Mouse (Mus musculus): ENCODE measurements around the gene Chmp6. TPM values are rescaled to one million over a fixed set of nuclear protein-coding genes. Genes with fewer than 3 reads are reported as not detected.
A peak's percentile ranks its signal among the peaks of the same experiment; 100 is the strongest.

Chmp6 gene
- polyA plus RNA-seq, 1 experiment from 2014 or later: 91.9 TPM

- ATAC-seq: no peak
- H3K9ac ChIP-seq: no peak overlapping the region
- H3K4me2 ChIP-seq: no peak overlapping the region
- H3K27ac ChIP-seq: no peak overlapping the region
- H3K27me3 ChIP-seq: no peaks in the 10 kb centered on the region
- WGBS: 73% methylated on average over 5 of the region's 5 CpGs
- H3K36me3 ChIP-seq (ENCODE audit: poor library complexity, severe bottlenecking): no peaks in the 10 kb centered on the region
- no peak overlapping the region for H3K4me3 ChIP-seq
- peaks cover 8% of the 10 kb centered on the region for H3K4me1 ChIP-seq
- H3K9me3 ChIP-seq (replicated peaks): no peaks in the 10 kb centered on the region
Observed at GRCm38 (mm10) chr11:119952429-119953224, 39.4 kb downstream of the Chmp6 start.

GRCm38 (mm10) chr11:119954233-119954632 is 41.0 kb downstream of the Chmp6 start:
- Histone ChIP-seq H3K4me3 (no peak overlapping the region), H3K4me1 (peaks cover 10% of the 10 kb centered on the region), H3K27me3 (no peaks in the 10 kb centered on the region), H3K4me2 (no peak overlapping the region), H3K27ac (no peak overlapping the region), H3K9ac (no peak overlapping the region), H3K9me3 (replicated peaks) (no peaks in the 10 kb centered on the region), H3K36me3 (ENCODE audit: poor library complexity, severe bottlenecking) (no peaks in the 10 kb centered on the region)
- 93% methylated on average over 4 of the region's 4 CpGs for WGBS
- no peak for ATAC-seq

- Histone ChIP-seq H3K27ac (no peak overlapping the region), H3K9me3 (replicated peaks) (no peaks in the 10 kb centered on the region), H3K27me3 (no peaks in the 10 kb centered on the region), H3K4me2 (no peak overlapping the region), H3K4me1 (peaks cover 10% of the 10 kb centered on the region), H3K36me3 (ENCODE audit: poor library complexity, severe bottlenecking) (no peaks in the 10 kb centered on the region), H3K9ac (no peak overlapping the region), H3K4me3 (no peak overlapping the region)
- WGBS: 84% methylated on average over 2 of the region's 2 CpGs
- no peak for ATAC-seq
Observed at GRCm38 (mm10) chr11:119954749-119955337, 41.6 kb downstream of the Chmp6 start.

- Histone ChIP-seq H3K4me3 (no peak overlapping the region), H3K36me3 (ENCODE audit: poor library complexity, severe bottlenecking) (no peaks in the 10 kb centered on the region), H3K9ac (no peak overlapping the region), H3K4me1 (peaks cover 10% of the 10 kb centered on the region), H3K9me3 (replicated peaks) (no peaks in the 10 kb centered on the region), H3K27ac (no peak overlapping the region), H3K4me2 (no peak overlapping the region), H3K27me3 (no peaks in the 10 kb centered on the region)
- 77% methylated on average over 3 of the region's 3 CpGs for WGBS
- ATAC-seq: no peak
Observed at GRCm38 (mm10) chr11:119955432-119955831, 42.2 kb downstream of the Chmp6 start.

- no peaks in the 10 kb centered on the region for H3K36me3 ChIP-seq (ENCODE audit: poor library complexity, severe bottlenecking)
- ATAC-seq: no peak
- H3K27me3 ChIP-seq: no peaks in the 10 kb centered on the region
- peaks cover 10% of the 10 kb centered on the region for H3K4me1 ChIP-seq
- H3K9me3 ChIP-seq (replicated peaks): no peaks in the 10 kb centered on the region
- no peak overlapping the region for H3K27ac ChIP-seq
- no peak overlapping the region for H3K4me2 ChIP-seq
- no peak overlapping the region for H3K4me3 ChIP-seq
- H3K9ac ChIP-seq: no peak overlapping the region
- 77% methylated on average over 13 of the region's 13 CpGs for WGBS
Observed at GRCm38 (mm10) chr11:119956590-119956989, 43.3 kb downstream of the Chmp6 start.

- H3K36me3 ChIP-seq (ENCODE audit: poor library complexity, severe bottlenecking): no peaks in the 10 kb centered on the region
- H3K27me3 ChIP-seq: no peaks in the 10 kb centered on the region
- WGBS: 93% methylated on average over 7 of the region's 7 CpGs
Observed at GRCm38 (mm10) chr11:119958856-119959255, 45.6 kb downstream of the Chmp6 start.

GRCm38 (mm10) chr11:119959714-119960113 is 46.5 kb downstream of the Chmp6 start:
- no peak overlapping the region for H3K27ac ChIP-seq
- no peak overlapping the region for H3K9ac ChIP-seq
- H3K36me3 ChIP-seq (ENCODE audit: poor library complexity, severe bottlenecking): no peaks in the 10 kb centered on the region
- 66% methylated on average over 4 of the region's 4 CpGs for WGBS
- no peaks in the 10 kb centered on the region for H3K27me3 ChIP-seq
- peaks cover 9% of the 10 kb centered on the region for H3K4me1 ChIP-seq
- H3K9me3 ChIP-seq (replicated peaks): no peaks in the 10 kb centered on the region
- H3K4me2 ChIP-seq: no peak overlapping the region
- no peak for ATAC-seq
- no peak overlapping the region for H3K4me3 ChIP-seq

More at GRCm38 (mm10) chr11:119958856-119959255, 45.6 kb downstream of the Chmp6 start:
- no peak overlapping the region for H3K4me2 ChIP-seq
- H3K4me1 ChIP-seq: 0 out of 2 replicates have a peak, but pooled peaks cover 3% of the 10 kb centered on the region
- no peak overlapping the region for H3K4me3 ChIP-seq
- H3K27ac ChIP-seq: no peak overlapping the region
- ATAC-seq: no peak
- H3K9me3 ChIP-seq (replicated peaks): no peaks in the 10 kb centered on the region
- no peak overlapping the region for H3K9ac ChIP-seq

- no peaks in the 10 kb centered on the region for H3K9me3 ChIP-seq (replicated peaks)
- no peak overlapping the region for H3K27ac ChIP-seq
- no peaks in the 10 kb centered on the region for H3K36me3 ChIP-seq (ENCODE audit: poor library complexity, severe bottlenecking)
- ATAC-seq: no peak
- WGBS: 94% methylated on average over 6 of the region's 6 CpGs
- H3K4me3 ChIP-seq: no peak overlapping the region
- peaks cover 15% of the 10 kb centered on the region for H3K4me1 ChIP-seq
- H3K27me3 ChIP-seq: no peaks in the 10 kb centered on the region
- no peak overlapping the region for H3K9ac ChIP-seq
- no peak overlapping the region for H3K4me2 ChIP-seq
Observed at GRCm38 (mm10) chr11:119960671-119961070, 47.4 kb downstream of the Chmp6 start.

GRCm38 (mm10) chr11:119961511-119961910 is 48.3 kb downstream of the Chmp6 start:
- H3K27me3 ChIP-seq: no peaks in the 10 kb centered on the region
- no peaks in the 10 kb centered on the region for H3K9me3 ChIP-seq (replicated peaks)
- no peak overlapping the region for H3K9ac ChIP-seq
- WGBS: 80% methylated on average over 3 of the region's 3 CpGs
- no peak overlapping the region for H3K27ac ChIP-seq
- H3K4me2 ChIP-seq: no peak overlapping the region
- no peak overlapping the region for H3K4me3 ChIP-seq
- no peaks in the 10 kb centered on the region for H3K36me3 ChIP-seq (ENCODE audit: poor library complexity, severe bottlenecking)
- peaks cover 15% of the 10 kb centered on the region for H3K4me1 ChIP-seq
- no peak for ATAC-seq

- no peak overlapping the region for H3K4me2 ChIP-seq
- H3K27me3 ChIP-seq: no peaks in the 10 kb centered on the region
- H3K9me3 ChIP-seq (replicated peaks): no peaks in the 10 kb centered on the region
- H3K4me1 ChIP-seq: peaks cover 17% of the 10 kb centered on the region
- peak overlapping the region; percentile 17; the same call in 1 of the 2 replicates for H3K9ac ChIP-seq
- H3K27ac ChIP-seq: peak overlapping the region; percentile 48; the same call in 1 of the 2 replicates
- no peak for ATAC-seq
- no peak overlapping the region for H3K4me3 ChIP-seq
- H3K36me3 ChIP-seq (ENCODE audit: poor library complexity, severe bottlenecking): no peaks in the 10 kb centered on the region
- 8% methylated on average over 9 of the region's 9 CpGs for WGBS
Observed at GRCm38 (mm10) chr11:119965053-119965452, 51.8 kb downstream of the Chmp6 start.

- Histone ChIP-seq H3K36me3 (ENCODE audit: poor library complexity, severe bottlenecking) (no peaks in the 10 kb centered on the region), H3K4me2 (no peak overlapping the region), H3K4me3 (no peak overlapping the region), H3K9me3 (replicated peaks) (no peaks in the 10 kb centered on the region), H3K27me3 (no peaks in the 10 kb centered on the region), H3K27ac (no peak overlapping the region), H3K9ac (no peak overlapping the region), H3K4me1 (peaks cover 30% of the 10 kb centered on the region)
- 84% methylated on average over 6 of the region's 6 CpGs for WGBS
- ATAC-seq: no peak
Observed at GRCm38 (mm10) chr11:119966294-119966693, 53.1 kb downstream of the Chmp6 start.

GRCm38 (mm10) chr11:119967401-119967800 is 54.2 kb downstream of the Chmp6 start:
- Histone ChIP-seq H3K27me3 (no peaks in the 10 kb centered on the region), H3K9me3 (replicated peaks) (no peaks in the 10 kb centered on the region), H3K9ac (no peak overlapping the region), H3K4me2 (no peak overlapping the region), H3K36me3 (ENCODE audit: poor library complexity, severe bottlenecking) (no peaks in the 10 kb centered on the region), H3K27ac (no peak overlapping the region), H3K4me3 (no peak overlapping the region), H3K4me1 (peaks cover 30% of the 10 kb centered on the region)
- 64% methylated on average over 8 of the region's 8 CpGs for WGBS
- ATAC-seq: no peak

All from forebrain, embryonic 13.5 days (tissue).